Mouse (Mus musculus) cerebellum, adult 2 months (tissue): ENCODE measurements around the gene Gm9821.

Experiments used
- CTCF ChIP-seq: fragments of 200-500 bp; IDR thresholded peaks from 2 replicates; pipeline ENCODE4 v1.5.1; 2011; ENCODE audit warnings: low read depth, mild to moderate bottlenecking, control low read depth, low read length, moderate library complexity, borderline replicate concordance; ENCODE audit not compliant: insufficient read depth
- POLR2A ChIP-seq: fragments of 200-500 bp; IDR thresholded peaks from 2 replicates; pipeline ENCODE4 v1.6.1; 2011; ENCODE audit warnings: low read length, control low read depth, borderline replicate concordance; ENCODE audit not compliant: insufficient read depth

DNA sequence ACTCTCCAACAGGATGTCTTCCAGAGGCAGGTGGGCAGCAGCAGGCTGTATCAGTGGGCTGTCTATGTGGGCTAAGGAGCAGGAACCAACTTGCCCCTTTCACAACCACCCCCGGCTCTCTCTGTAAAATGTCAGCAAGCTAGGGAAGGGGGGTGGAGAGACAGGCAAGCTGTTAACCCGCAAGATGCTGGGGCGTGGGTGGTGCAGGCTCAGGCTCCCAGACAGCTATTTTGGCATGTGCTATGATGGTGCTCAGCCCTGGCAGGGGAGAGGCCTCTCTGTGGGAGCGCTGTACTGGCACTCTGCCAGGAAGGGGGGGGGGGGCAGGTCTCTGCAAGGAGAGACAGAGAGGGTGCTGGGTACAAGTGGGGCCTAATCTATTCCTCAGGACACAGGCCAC, 11.6 kb downstream of the Gm9821 start:
- TF ChIP-seq CTCF (no peak), POLR2A (no peak)
